Mouse (Mus musculus) skeletal muscle tissue, adult 2 months (tissue): ENCODE data around the gene Ifi27l2b.

Experiments used
- DNase-seq: peaks from one replicate; pipeline ENCODE4 v3.0.0-alpha.2; 2012; ENCODE audit warnings: low read depth, low spot score

The Ifi27l2b gene

GRCm38 (mm10) chr12:103437601-103438000 is 19.4 kb downstream of the Ifi27l2b start:
- no peak for DNase-seq

GRCm38 (mm10) chr12:103434861-103435260 is 22.2 kb downstream of the Ifi27l2b start:
- DNase-seq: no peak

- peak; percentile 94 for DNase-seq
These were observed 22.9 kb downstream of the Ifi27l2b start, which contains the start of gene Ifi27 for GRCm38 (mm10) chr12:103433986-103434731. Gene Ifi27, plus strand, starts transcription at chr12:103434211.

- no peak for DNase-seq
These were observed 23.6 kb downstream of the Ifi27l2b start for GRCm38 (mm10) chr12:103433430-103433829.

- no peak for DNase-seq
These were observed 30.3 kb downstream of the Ifi27l2b start for GRCm38 (mm10) chr12:103426710-103427109.

- DNase-seq: peak; percentile 99
These were observed 31.1 kb downstream of the Ifi27l2b start, which contains the start of gene Ddx24 for GRCm38 (mm10) chr12:103425729-103426470. Gene Ddx24, minus strand, starts transcription at chr12:103425830.

- no peak for DNase-seq
These were observed 31.9 kb downstream of the Ifi27l2b start for GRCm38 (mm10) chr12:103425016-103425728.

- no peak for DNase-seq
These were observed 48.9 kb downstream of the Ifi27l2b start for GRCm38 (mm10) chr12:103408144-103408543.

GRCm38 (mm10) chr12:103407720-103408119 is 49.3 kb downstream of the Ifi27l2b start, which contains the start of gene 9330161L09Rik:
Gene 9330161L09Rik, minus strand, starts transcription at chr12:103407820.
- DNase-seq: no peak

GRCm38 (mm10) chr12:103404131-103404530 is 52.9 kb downstream of the Ifi27l2b start:
- no peak for DNase-seq
